Mouse (Mus musculus) small intestine, adult 2 months (tissue): ENCODE results near the gene Ppcdc. TPM values are rescaled to one million over a fixed set of nuclear protein-coding genes. Genes with fewer than 3 reads are reported as not detected.

ENCODE experiments used
- H3K27ac ChIP-seq: fragments of 200-500 bp; 2 replicates; pipeline ENCODE4 v1.5.1; 2012; ENCODE audit warnings: low read depth, low read length, control low read depth, inconsistent platforms; ENCODE audit not compliant: insufficient read depth
- H3K27me3 ChIP-seq: fragments of 200-500 bp; 2 replicates; pipeline ENCODE4 v1.6.1; 2012; ENCODE audit warnings: mild to moderate bottlenecking, moderate library complexity, low read length, inconsistent platforms; ENCODE audit not compliant: control insufficient read depth, insufficient read depth
- H3K36me3 ChIP-seq: fragments of 200-500 bp; 2 replicates; pipeline ENCODE4 v1.6.1; 2012; ENCODE audit warnings: mild to moderate bottlenecking, low read length, control low read depth, inconsistent platforms; ENCODE audit not compliant: control insufficient read depth, insufficient read depth
- H3K4me1 ChIP-seq: fragments of 200-500 bp; 2 replicates; pipeline ENCODE4 v1.6.1; 2012; ENCODE audit warnings: low read length, inconsistent platforms, mixed read lengths; ENCODE audit not compliant: control insufficient read depth, insufficient read depth, insufficient read length
- H3K4me3 ChIP-seq: fragments of 200-500 bp; 2 replicates; pipeline ENCODE4 v1.5.1; 2012; ENCODE audit warnings: low read depth, mild to moderate bottlenecking, control low read depth, inconsistent platforms, low read length, moderate library complexity
- CTCF ChIP-seq: fragments of 200-500 bp; IDR thresholded peaks from 2 replicates; pipeline ENCODE4 v1.5.1; 2012; ENCODE audit warnings: low read depth, mild to moderate bottlenecking, control low read depth, inconsistent platforms, low read length, moderate library complexity, mixed read lengths; ENCODE audit not compliant: insufficient replicate concordance, insufficient read length; ENCODE audit errors: extremely low read depth
- POLR2A ChIP-seq: fragments of 200-500 bp; IDR thresholded peaks from 2 replicates; pipeline ENCODE4 v1.6.1; 2012; ENCODE audit warnings: low read depth, mild to moderate bottlenecking, control low read depth, inconsistent platforms, low read length, moderate library complexity
- WGBS: fragments of 180-500 bp; shearing (Covaris S2); methylation state at CpG from one replicate; pipeline ENCODE4 v1.1.7; 2018; 5-methylcytosine and 5-hydroxymethylcytosine counted together
- polyA plus RNA-seq: library from polyadenylated mRNA; depleted of rRNA; stranded (reverse); fragments of >200 nt; gene quantifications from 2 replicates; pipeline ENCODE4 v1.2.3, GENCODE M21; 2012; rRNA removed

Ppcdc gene
- polyA plus RNA-seq, 1 experiment, result 14.2 TPM

- Histone ChIP-seq H3K4me3 (no peak overlapping the region), H3K36me3 (no peaks in the 10 kb centered on the region), H3K27me3 (no peaks in the 10 kb centered on the region), H3K4me1 (peaks cover 5% of the 10 kb centered on the region; the same call in 1 of the 2 replicates), H3K27ac (no peak overlapping the region)
- 76% methylated on average over 1 of the region's 1 CpGs for WGBS
- TF ChIP-seq POLR2A (no peak), CTCF (no peak)
Measured at GRCm38 (mm10) chr9:57338706-57339105, 101.2 kb downstream of the Ppcdc start.

Other genes with a start within 250 kb of the Ppcdc start
- not detected in 2 replicates for gene Trcg1, start 203.6 kb downstream of the Ppcdc start, polyA plus RNA-seq
- gene 1700017B05Rik, start 177.5 kb downstream of the Ppcdc start, polyA plus RNA-seq, result 14.1 and 28.7 TPM in 2 replicates
- gene Scamp5, start 27.9 kb upstream of the Ppcdc start, polyA plus RNA-seq, result 104 and 119 TPM in 2 replicates
- gene Rpp25, start 63.9 kb upstream of the Ppcdc start, polyA plus RNA-seq, result 1.2 and 10.5 TPM in 2 replicates
- 952 and 1,569 TPM in 2 replicates for gene Cox5a, start 81.2 kb upstream of the Ppcdc start, polyA plus RNA-seq
- gene Fam219b, start 97.4 kb upstream of the Ppcdc start, polyA plus RNA-seq, result 6.0 and 8.2 TPM in 2 replicates
- gene Mpi, start 112.6 kb upstream of the Ppcdc start, polyA plus RNA-seq, result 51.8 and 117 TPM in 2 replicates
- gene Scamp2, start 120.8 kb upstream of the Ppcdc start, polyA plus RNA-seq, result 89.7 and 207 TPM in 2 replicates
- gene Ulk3, start 149.3 kb upstream of the Ppcdc start, polyA plus RNA-seq, result 8.7 and 14.0 TPM in 2 replicates
- not detected in 2 replicates for gene Cplx3, start 166.2 kb upstream of the Ppcdc start, polyA plus RNA-seq
- gene Lman1l, start 180.7 kb upstream of the Ppcdc start, polyA plus RNA-seq, result 0.08 TPM in 1 of 2 replicates, not detected in the other
- 52.1 and 95.9 TPM in 2 replicates for gene Csk, start 213.5 kb upstream of the Ppcdc start, polyA plus RNA-seq
- gene Cyp1a2, start 243.6 kb upstream of the Ppcdc start, polyA plus RNA-seq, result not detected in 2 replicates
- gene Cyp1a1, start 247.8 kb upstream of the Ppcdc start, polyA plus RNA-seq, result 0.51 and 0.79 TPM in 2 replicates